Mouse (Mus musculus): ENCODE measurements around the gene Cacna1c. TPM values are rescaled to one million over a fixed set of nuclear protein-coding genes. Genes with fewer than 3 reads are reported as not detected.
A peak's percentile ranks its signal among the peaks of the same experiment; 100 is the strongest.

Cacna1c gene
- total RNA-seq, 2 experiments from 2014 or later = 72.7 to 76.0 TPM

- DNase-seq (ENCODE audit: low spot score in 2 of 2) = no peak
These were observed 329.3 kb downstream of the Cacna1c start for GRCm38 (mm10) chr6:118866889-118867288.

- no peak for DNase-seq (ENCODE audit: low spot score in 2 of 2)
These were observed 330.3 kb downstream of the Cacna1c start for GRCm38 (mm10) chr6:118865777-118866380.

GRCm38 (mm10) chr6:118864696-118865620 is 331.3 kb downstream of the Cacna1c start:
- no peak for DNase-seq (ENCODE audit: low spot score in 2 of 2)

- DNase-seq (ENCODE audit: low spot score in 2 of 2) = no peak
These were observed 333.5 kb downstream of the Cacna1c start for GRCm38 (mm10) chr6:118862727-118863126.

- no peak for DNase-seq (ENCODE audit: low spot score in 2 of 2)
These were observed 334.1 kb downstream of the Cacna1c start for GRCm38 (mm10) chr6:118862091-118862490.

GRCm38 (mm10) chr6:118858431-118858830 is 337.8 kb downstream of the Cacna1c start:
- no peak for DNase-seq (ENCODE audit: low spot score in 2 of 2)

GRCm38 (mm10) chr6:118852131-118852530 is 344.1 kb downstream of the Cacna1c start:
- no peak for DNase-seq (ENCODE audit: low spot score in 2 of 2)

GRCm38 (mm10) chr6:118851086-118851485 is 345.1 kb downstream of the Cacna1c start:
- peak; percentile 54 to 58 for DNase-seq (ENCODE audit: low spot score in 2 of 2)

GRCm38 (mm10) chr6:118848640-118849039 is 347.6 kb downstream of the Cacna1c start:
- no peak for DNase-seq (ENCODE audit: low spot score in 2 of 2)

- DNase-seq (ENCODE audit: low spot score in 2 of 2) = no peak
These were observed 348.5 kb downstream of the Cacna1c start for GRCm38 (mm10) chr6:118847751-118848150.

GRCm38 (mm10) chr6:118845829-118846228 is 350.4 kb downstream of the Cacna1c start:
- DNase-seq (ENCODE audit: low spot score in 2 of 2) = peak; percentile 54 to 61

GRCm38 (mm10) chr6:118845180-118845579 is 351.0 kb downstream of the Cacna1c start:
- no peak for DNase-seq (ENCODE audit: low spot score in 2 of 2)

GRCm38 (mm10) chr6:118843566-118843965 is 352.7 kb downstream of the Cacna1c start:
- no peak for DNase-seq (ENCODE audit: low spot score in 2 of 2)

GRCm38 (mm10) chr6:118841892-118842291 is 354.3 kb downstream of the Cacna1c start:
- no peak for DNase-seq (ENCODE audit: low spot score in 2 of 2)

GRCm38 (mm10) chr6:118838919-118839915 is 357.0 kb downstream of the Cacna1c start:
- no peak for DNase-seq (ENCODE audit: low spot score in 2 of 2)

- DNase-seq (ENCODE audit: low spot score in 2 of 2) = no peak
These were observed 359.5 kb downstream of the Cacna1c start for GRCm38 (mm10) chr6:118836693-118837092.

- no peak for DNase-seq (ENCODE audit: low spot score in 2 of 2)
These were observed 362.2 kb downstream of the Cacna1c start for GRCm38 (mm10) chr6:118834046-118834445.

GRCm38 (mm10) chr6:118833049-118833448 is 363.2 kb downstream of the Cacna1c start:
- DNase-seq (ENCODE audit: low spot score in 2 of 2) = no peak

- DNase-seq (ENCODE audit: low spot score in 2 of 2) = no peak
These were observed 363.6 kb downstream of the Cacna1c start for GRCm38 (mm10) chr6:118832616-118833015.

GRCm38 (mm10) chr6:118830851-118831250 is 365.4 kb downstream of the Cacna1c start:
- no peak for DNase-seq (ENCODE audit: low spot score in 2 of 2)

GRCm38 (mm10) chr6:118828187-118828586 is 368.0 kb downstream of the Cacna1c start:
- no peak for DNase-seq (ENCODE audit: low spot score in 2 of 2)
